Mouse (Mus musculus): ENCODE data around the gene Tmsb10. TPM values are rescaled to one million over a fixed set of nuclear protein-coding genes. Genes with fewer than 3 reads are reported as not detected.

Gene Tmsb10
- total and polyA plus RNA-seq, 3 experiments: 31.7 to 91.3 TPM; not detected in 1

DNA sequence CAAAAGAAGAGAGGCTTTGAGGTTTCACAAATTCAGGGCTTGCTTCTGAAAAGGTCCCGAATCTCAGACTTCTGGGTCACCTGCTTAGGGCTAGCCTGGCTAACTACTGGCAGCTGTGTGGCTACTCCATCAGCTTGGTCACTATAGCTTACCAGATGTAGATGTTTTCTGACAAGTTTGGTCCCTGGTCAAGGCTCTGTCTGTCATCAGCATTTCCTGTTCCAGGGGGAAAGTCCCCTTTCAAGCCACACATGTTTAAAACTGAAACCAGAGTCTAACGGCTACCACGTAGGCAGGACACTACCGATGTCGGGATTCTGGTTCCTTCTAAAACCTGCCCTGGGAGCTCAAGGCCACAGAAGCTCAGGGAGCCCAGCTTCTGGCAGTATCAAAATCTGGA lies 20.7 kb downstream of the Tmsb10 start:
- Histone ChIP-seq H3K4me3 (ENCODE audit: control insufficient read depth in 1 of 2, insufficient read depth in 1 of 2, low read depth in 2 of 2, low read length in 2 of 2) (no peak overlapping the region), H3K36me3 (ENCODE audit: control insufficient read depth in 1 of 2, insufficient read depth in 2 of 2, low read length in 2 of 2) (no peaks in the 10 kb centered on the region), H3K27me3 (ENCODE audit: control insufficient read depth in 1 of 2, insufficient read depth in 2 of 2, low read length in 2 of 2) (no peaks in the 10 kb centered on the region), H3K4me1 (ENCODE audit: control insufficient read depth in 1 of 2, insufficient read depth in 2 of 2, low read length in 2 of 2) (no peaks in the 10 kb centered on the region), H3K9ac (ENCODE audit: control insufficient read depth, low read depth, low read length, poor library complexity, severe bottlenecking) (no peak overlapping the region), H3K27ac (ENCODE audit: control insufficient read depth, low read depth, low read length) (no peak overlapping the region), H3K79me2 (ENCODE audit: control insufficient read depth, insufficient read depth, low read length, poor library complexity) (no peaks in the 10 kb centered on the region), H3K9me3 (replicated peaks; ENCODE audit: insufficient read depth, low read length) (no peaks in the 10 kb centered on the region)
- no peak for TF ChIP-seq CTCF (IDR thresholded peaks at IDR 0.05 in 2 of 3, conservative IDR thresholded peaks at IDR 0.05 in 1 of 3; ENCODE audit: control insufficient read depth in 1 of 3, insufficient read depth in 1 of 3, low read depth in 2 of 3, low read length in 3 of 3, poor library complexity in 1 of 3, severe bottlenecking in 1 of 3)
- no peak for TF ChIP-seq ZNF384 (IDR thresholded peaks at IDR 0.05; ENCODE audit: low read depth, low read length)
- no peak for TF ChIP-seq ZC3H11A (IDR thresholded peaks at IDR 0.05; ENCODE audit: low read depth, low read length)
- no peak for TF ChIP-seq MAFK (IDR thresholded peaks at IDR 0.05; ENCODE audit: borderline replicate concordance, low read depth, low read length)
- TF ChIP-seq BHLHE40 (IDR thresholded peaks at IDR 0.05; ENCODE audit: borderline replicate concordance, low read depth, low read length): no peak
- TF ChIP-seq MXI1 (IDR thresholded peaks at IDR 0.05; ENCODE audit: low read depth, low read length): no peak
- no peak for TF ChIP-seq EP300 (IDR thresholded peaks at IDR 0.05; ENCODE audit: low read depth in 1 of 2, low read length in 2 of 2)
- no peak for DNase-seq (ENCODE audit: low read depth, low spot score)

DNA sequence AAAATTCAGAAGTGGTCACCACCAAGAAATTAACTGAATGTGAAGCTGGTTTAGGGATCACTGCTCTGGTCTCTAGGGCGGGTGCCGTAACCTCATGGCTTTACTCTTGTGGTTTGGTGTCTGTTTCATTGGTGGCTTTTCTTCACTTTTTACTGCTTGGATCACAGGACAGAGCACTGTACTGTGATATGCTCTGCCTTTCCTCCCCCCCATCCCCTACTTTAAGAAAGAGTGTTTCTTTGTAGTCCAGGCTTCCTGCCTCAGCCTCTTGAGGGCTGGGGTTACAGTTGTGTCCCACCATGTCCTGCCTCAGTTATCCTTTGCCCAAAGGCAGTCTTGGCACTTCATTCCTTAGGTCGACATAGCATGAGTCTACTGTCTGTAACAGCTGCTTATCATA lies 21.1 kb downstream of the Tmsb10 start:
- no peaks in the 10 kb centered on the region for H3K9me3 ChIP-seq (replicated peaks; ENCODE audit: insufficient read depth, low read length)
- H3K79me2 ChIP-seq (ENCODE audit: control insufficient read depth, insufficient read depth, low read length, poor library complexity): no peaks in the 10 kb centered on the region
- no peak overlapping the region for H3K27ac ChIP-seq (ENCODE audit: control insufficient read depth, low read depth, low read length)
- no peaks in the 10 kb centered on the region for H3K4me1 ChIP-seq (ENCODE audit: control insufficient read depth in 1 of 2, insufficient read depth in 2 of 2, low read length in 2 of 2)
- no peak overlapping the region for H3K4me3 ChIP-seq (ENCODE audit: control insufficient read depth in 1 of 2, insufficient read depth in 1 of 2, low read depth in 2 of 2, low read length in 2 of 2)
- DNase-seq (ENCODE audit: low read depth, low spot score): no peak
- H3K27me3 ChIP-seq (ENCODE audit: control insufficient read depth in 1 of 2, insufficient read depth in 2 of 2, low read length in 2 of 2): no peaks in the 10 kb centered on the region
- no peak for TF ChIP-seq MAX (IDR thresholded peaks at IDR 0.05; ENCODE audit: low read length)
- TF ChIP-seq USF2 (IDR thresholded peaks at IDR 0.05; ENCODE audit: borderline replicate concordance in 1 of 2, insufficient read depth in 1 of 2, low read depth in 1 of 2, low read length in 2 of 2): no peak
- TF ChIP-seq MXI1 (IDR thresholded peaks at IDR 0.05; ENCODE audit: low read depth, low read length): no peak
- no peak for TF ChIP-seq E2F4 (IDR thresholded peaks at IDR 0.05; ENCODE audit: borderline replicate concordance, low read depth, low read length)
- no peak for TF ChIP-seq ZNF384 (IDR thresholded peaks at IDR 0.05; ENCODE audit: low read depth, low read length)
- TF ChIP-seq GABPA (IDR thresholded peaks at IDR 0.05; ENCODE audit: low read depth, low read length): no peak
- TF ChIP-seq KAT2A (conservative IDR thresholded peaks at IDR 0.05; ENCODE audit: low read depth, low read length): no peak
- no peak for TF ChIP-seq SMC3 (IDR thresholded peaks at IDR 0.05; ENCODE audit: low read depth, low read length)
- no peak for TF ChIP-seq ETS1 (IDR thresholded peaks at IDR 0.05; ENCODE audit: low read depth, low read length)
- TF ChIP-seq HCFC1 (IDR thresholded peaks at IDR 0.05; ENCODE audit: low read depth, low read length): no peak
- TF ChIP-seq RAD21 (IDR thresholded peaks at IDR 0.05; ENCODE audit: low read depth, low read length): no peak
- no peak for TF ChIP-seq USF1 (IDR thresholded peaks at IDR 0.05; ENCODE audit: low read depth, low read length)
- TF ChIP-seq NELFE (IDR thresholded peaks at IDR 0.05; ENCODE audit: low read depth, low read length): no peak
- TF ChIP-seq MYC (IDR thresholded peaks at IDR 0.05; ENCODE audit: low read depth, low read length): no peak
- H3K36me3 ChIP-seq (ENCODE audit: control insufficient read depth in 1 of 2, insufficient read depth in 2 of 2, low read length in 2 of 2): no peaks in the 10 kb centered on the region
- no peak overlapping the region for H3K9ac ChIP-seq (ENCODE audit: control insufficient read depth, low read depth, low read length, poor library complexity, severe bottlenecking)
